8 mouse cellular contexts compared by ENCODE assay signal in genomic region chr3:102193488-102194290, GRCm38 (mm10). TPM values are rescaled to one million over a fixed set of nuclear protein-coding genes. Genes with fewer than 3 reads are reported as not detected.
DNase-seq lines count a peak whose midpoint lies in the region; ATAC-seq lines count a peak whose summit lies in the region.

No protein-coding gene starts in this region.

- peaks cover 18% of the 10 kb centered on the region for H3K4me1 ChIP-seq in forebrain, embryonic 11.5 days (replicated peaks; ENCODE audit: control insufficient read depth, insufficient read depth, low read length)
- peaks cover 56% of the 10 kb centered on the region for H3K4me1 ChIP-seq in hindbrain, embryonic 15.5 days (replicated peaks)
- peaks cover 5% of the 10 kb centered on the region; the same call in 1 of the 2 replicates for H3K4me1 ChIP-seq in liver, embryonic 15.5 days (replicated peaks)

- H3K27me3 ChIP-seq in forebrain, embryonic 11.5 days (ENCODE audit: control insufficient read depth, insufficient read depth, low read length) = peaks cover 16% of the 10 kb centered on the region
- H3K27me3 ChIP-seq in hindbrain, embryonic 15.5 days = peaks cover 20% of the 10 kb centered on the region
- peaks cover 62% of the 10 kb centered on the region for H3K27me3 ChIP-seq in liver, embryonic 15.5 days

- WGBS in forebrain, embryonic 11.5 days = 5% methylated on average over 20 of the region's 20 CpGs
- WGBS in hindbrain, embryonic 15.5 days = 3% methylated on average over 19 of the region's 20 CpGs
- WGBS in liver, embryonic 15.5 days (ENCODE audit: insufficient replicate concordance) = 23% methylated on average over 20 of the region's 20 CpGs

- no peaks in the 10 kb centered on the region for H3K36me3 ChIP-seq in forebrain, embryonic 11.5 days (ENCODE audit: control insufficient read depth, insufficient read depth, low read length)
- H3K36me3 ChIP-seq in hindbrain, embryonic 15.5 days = no peaks in the 10 kb centered on the region
- H3K36me3 ChIP-seq in liver, embryonic 15.5 days (replicated peaks) = no peaks in the 10 kb centered on the region

- ATAC-seq in forebrain, embryonic 11.5 days (replicated peaks; ENCODE audit: low FRiP score) = peak; percentile 31; the same call in 1 of the 2 replicates
- peak; percentile 33; the same call in 1 of the 2 replicates for ATAC-seq in hindbrain, embryonic 15.5 days (ENCODE audit: low FRiP score, low read depth)
- ATAC-seq in liver, embryonic 15.5 days (ENCODE audit: insufficient read depth) = 0 out of 2 replicates have a peak, but pooled peaks have one; percentile 15

- peak overlapping the region; percentile 36 for H3K4me2 ChIP-seq in forebrain, embryonic 11.5 days (ENCODE audit: low read depth, low read length, severe bottlenecking)
- H3K4me2 ChIP-seq in hindbrain, embryonic 15.5 days = peak overlapping the region; percentile 37
- no peak overlapping the region for H3K4me2 ChIP-seq in liver, embryonic 15.5 days

- H3K9me3 ChIP-seq in forebrain, embryonic 11.5 days (ENCODE audit: control insufficient read depth, low read length) = no peaks in the 10 kb centered on the region
- no peaks in the 10 kb centered on the region for H3K9me3 ChIP-seq in hindbrain, embryonic 15.5 days
- no peaks in the 10 kb centered on the region for H3K9me3 ChIP-seq in liver, embryonic 15.5 days (replicated peaks)

- H3K27ac ChIP-seq in forebrain, embryonic 11.5 days (ENCODE audit: low read depth, low read length) = no peak overlapping the region
- H3K27ac ChIP-seq in hindbrain, embryonic 15.5 days (replicated peaks) = peak overlapping the region; percentile 59
- H3K27ac ChIP-seq in liver, embryonic 15.5 days (replicated peaks) = no peak overlapping the region

- 0 out of 2 replicates have a peak overlapping the region, but pooled peaks have one; percentile 3 for H3K4me3 ChIP-seq in forebrain, embryonic 11.5 days (ENCODE audit: low read depth, low read length)
- H3K4me3 ChIP-seq in hindbrain, embryonic 15.5 days = no peak overlapping the region
- no peak overlapping the region for H3K4me3 ChIP-seq in liver, embryonic 15.5 days (replicated peaks)

- peak; percentile 78 for DNase-seq in embryo, embryonic 10 days (ENCODE audit: low spot score)
- DNase-seq in forebrain, embryonic 11.5 days (ENCODE audit: low spot score) = no peak
- DNase-seq in skeletal muscle tissue, adult 2 months (ENCODE audit: low read depth, low spot score) = peak; percentile 50
- DNase-seq in spleen, adult 18-20 months = no peak
- no peak for DNase-seq in frontal cortex, postnatal 36 days (ENCODE audit: low spot score in 2 of 2)
- DNase-seq in ovary, postnatal 14 days (ENCODE audit: low spot score) = no peak

- no peak overlapping the region for H3K9ac ChIP-seq in forebrain, embryonic 11.5 days (ENCODE audit: low read length)
- H3K9ac ChIP-seq in hindbrain, embryonic 15.5 days = 0 out of 2 replicates have a peak overlapping the region, but pooled peaks have one; percentile 15
- H3K9ac ChIP-seq in liver, embryonic 15.5 days = no peak overlapping the region

RNA-seq across cellular contexts. Expression of gene Vangl1, which starts 10.8 kb away (rescaled TPM):
- polyA plus RNA-seq in forebrain, embryonic 11.5 days (2014; fragmentation: Nextera tagmentation; extraction: Ambion mirVana) = 7.3 and 8.1 TPM in 2 replicates
- 9.1 and 9.5 TPM in 2 replicates for polyA plus RNA-seq in hindbrain, embryonic 15.5 days (2015; fragmentation: Nextera tagmentation; extraction: Ambion mirVana)
- 57.8 and 65.1 TPM in 2 replicates for polyA plus RNA-seq in liver, embryonic 15.5 days (2015; fragmentation: Nextera tagmentation; extraction: Ambion mirVana)

Comparison
In these comparisons a context has a peak if more than half of its experiments do, and no peak if none do; other contexts are left out.
1. DNase-seq: peak in embryo, embryonic 10 days (single experiment) and skeletal muscle tissue, adult 2 months (single experiment); none in forebrain, embryonic 11.5 days (single experiment), spleen, adult 18-20 months (0 of 2), frontal cortex, postnatal 36 days (0 of 2) and ovary, postnatal 14 days (single experiment).
2. Peak in every context shown above with its lines, with median percentiles within 50 percentile points of each other: ATAC-seq.